20 mouse cellular contexts compared by ENCODE assay signal in genomic region chr5:147274174-147275141, GRCm38 (mm10). TPM values are rescaled to one million over a fixed set of nuclear protein-coding genes. Genes with fewer than 3 reads are reported as not detected.
DNase-seq lines count a peak whose midpoint lies in the region; ATAC-seq lines count a peak whose summit lies in the region.
"Had no signal": no experiment of that assay in that cellular context is flagged by ENCODE, and none has a peak within 500 bp of the region (broad histone marks: within the 10 kb centered on the region; RNA-seq: fewer than 3 reads in every experiment).

No protein-coding gene starts in this region.

- H3K27ac ChIP-seq in forebrain, embryonic 10.5 days: no peak overlapping the region
- no peak overlapping the region for H3K27ac ChIP-seq in forebrain, embryonic 14.5 days (ENCODE audit: low read depth, low read length)
- no peak overlapping the region for H3K27ac ChIP-seq in midbrain, embryonic 11.5 days (ENCODE audit: low read depth, low read length)
- no peak overlapping the region for H3K27ac ChIP-seq in midbrain, embryonic 14.5 days (replicated peaks; ENCODE audit: low read depth, low read length)
- no peak overlapping the region for H3K27ac ChIP-seq in limb, embryonic 11.5 days (replicated peaks; ENCODE audit: low read depth, low read length)
- H3K27ac ChIP-seq in stomach, embryonic 16.5 days (ENCODE audit: low read length): no peak overlapping the region
- H3K27ac ChIP-seq: embryonic facial prominence, embryonic 12.5 days; forebrain, embryonic 13.5 days; hindbrain, embryonic 15.5 days; kidney, embryonic 15.5 days; limb, embryonic 15.5 days; lung, embryonic 15.5 days had no signal

- no peaks in the 10 kb centered on the region for H3K36me3 ChIP-seq in forebrain, embryonic 10.5 days (replicated peaks)
- H3K36me3 ChIP-seq in forebrain, embryonic 14.5 days (ENCODE audit: control insufficient read depth, insufficient read depth, low read length): no peaks in the 10 kb centered on the region
- H3K36me3 ChIP-seq in midbrain, embryonic 11.5 days (ENCODE audit: control insufficient read depth, insufficient read depth, low read length): no peaks in the 10 kb centered on the region
- H3K36me3 ChIP-seq in midbrain, embryonic 14.5 days (ENCODE audit: control insufficient read depth, insufficient read depth, low read length): no peaks in the 10 kb centered on the region
- H3K36me3 ChIP-seq in limb, embryonic 11.5 days (ENCODE audit: control insufficient read depth, insufficient read depth, low read length): no peaks in the 10 kb centered on the region
- no peaks in the 10 kb centered on the region for H3K36me3 ChIP-seq in stomach, embryonic 16.5 days (ENCODE audit: control insufficient read depth, insufficient read depth, low read length)
- H3K36me3 ChIP-seq: embryonic facial prominence, embryonic 12.5 days; G1E; hindbrain, embryonic 15.5 days; kidney, embryonic 15.5 days; limb, embryonic 15.5 days; lung, embryonic 15.5 days had no signal

- no peak overlapping the region for H3K4me2 ChIP-seq in forebrain, embryonic 14.5 days (ENCODE audit: low read length)
- no peak overlapping the region for H3K4me2 ChIP-seq in midbrain, embryonic 11.5 days
- no peak overlapping the region for H3K4me2 ChIP-seq in midbrain, embryonic 14.5 days (ENCODE audit: low read length)
- H3K4me2 ChIP-seq in limb, embryonic 11.5 days (ENCODE audit: low read depth, severe bottlenecking): no peak overlapping the region
- peak overlapping the region; percentile 31 for H3K4me2 ChIP-seq in stomach, embryonic 16.5 days (ENCODE audit: low read depth, low read length)
- H3K4me2 ChIP-seq: embryonic facial prominence, embryonic 12.5 days; forebrain, embryonic 13.5 days; heart, embryonic 11.5 days; hindbrain, embryonic 15.5 days; kidney, embryonic 15.5 days; limb, embryonic 15.5 days; lung, embryonic 15.5 days had no signal

- H3K4me1 ChIP-seq in forebrain, embryonic 10.5 days: peaks cover 12% of the 10 kb centered on the region
- no peaks in the 10 kb centered on the region for H3K4me1 ChIP-seq in forebrain, embryonic 14.5 days (ENCODE audit: control insufficient read depth, insufficient read depth, low read length)
- no peaks in the 10 kb centered on the region for H3K4me1 ChIP-seq in midbrain, embryonic 11.5 days (ENCODE audit: control insufficient read depth, insufficient read depth, low read length)
- H3K4me1 ChIP-seq in midbrain, embryonic 14.5 days (ENCODE audit: control insufficient read depth, insufficient read depth, low read length): no peaks in the 10 kb centered on the region
- peaks cover 2% of the 10 kb centered on the region; the same call in 1 of the 2 replicates for H3K4me1 ChIP-seq in limb, embryonic 11.5 days (ENCODE audit: control insufficient read depth, insufficient read depth, low read length)
- H3K4me1 ChIP-seq in stomach, embryonic 16.5 days (ENCODE audit: control insufficient read depth, insufficient read depth, low read length): 0 out of 2 replicates have a peak, but pooled peaks cover 3% of the 10 kb centered on the region
- H3K4me1 ChIP-seq: embryonic facial prominence, embryonic 12.5 days; forebrain, embryonic 13.5 days; hindbrain, embryonic 15.5 days had no signal

- no peak overlapping the region for H3K9ac ChIP-seq in forebrain, embryonic 14.5 days (ENCODE audit: low read length)
- no peak overlapping the region for H3K9ac ChIP-seq in midbrain, embryonic 11.5 days (ENCODE audit: low read length)
- no peak overlapping the region for H3K9ac ChIP-seq in midbrain, embryonic 14.5 days (replicated peaks; ENCODE audit: low read length)
- H3K9ac ChIP-seq in limb, embryonic 11.5 days (ENCODE audit: low read length): no peak overlapping the region
- H3K9ac ChIP-seq in stomach, embryonic 16.5 days (ENCODE audit: low read length): peak overlapping the region; percentile 9; the same call in 1 of the 2 replicates
- H3K9ac ChIP-seq: embryonic facial prominence, embryonic 12.5 days; forebrain, embryonic 13.5 days; hindbrain, embryonic 15.5 days; kidney, embryonic 15.5 days; limb, embryonic 15.5 days; lung, embryonic 15.5 days had no signal

- H3K4me3 ChIP-seq in forebrain, embryonic 10.5 days: no peak overlapping the region
- H3K4me3 ChIP-seq in forebrain, embryonic 14.5 days (ENCODE audit: low read depth, low read length): no peak overlapping the region
- H3K4me3 ChIP-seq in midbrain, embryonic 11.5 days (ENCODE audit: low read depth, low read length): no peak overlapping the region
- H3K4me3 ChIP-seq in midbrain, embryonic 14.5 days (replicated peaks; ENCODE audit: low read depth, low read length): no peak overlapping the region
- no peak overlapping the region for H3K4me3 ChIP-seq in limb, embryonic 11.5 days (ENCODE audit: low read depth, low read length)
- peak overlapping the region; percentile 18 for H3K4me3 ChIP-seq in stomach, embryonic 16.5 days (replicated peaks; ENCODE audit: low read length)
- H3K4me3 ChIP-seq: embryonic facial prominence, embryonic 12.5 days; forebrain, embryonic 13.5 days; hindbrain, embryonic 15.5 days; kidney, embryonic 15.5 days; limb, embryonic 15.5 days; lung, embryonic 15.5 days had no signal

- no peak for ATAC-seq in forebrain, embryonic 14.5 days
- 0 out of 2 replicates have a peak, but pooled peaks have one; percentile 11 for ATAC-seq in midbrain, embryonic 11.5 days (ENCODE audit: low FRiP score)
- ATAC-seq in midbrain, embryonic 14.5 days (ENCODE audit: low FRiP score, low TSS enrichment): no peak
- no peak for ATAC-seq in limb, embryonic 11.5 days (ENCODE audit: insufficient number of reproducible peaks, low FRiP score, low TSS enrichment, low read depth)
- no peak for ATAC-seq in stomach, embryonic 16.5 days (ENCODE audit: insufficient read depth, low FRiP score)
- ATAC-seq: activated CD4-positive, CD25-positive, alpha-beta regulatory T cell, adult 4 months; forebrain, embryonic 13.5 days; midbrain, embryonic 16.5 days had no signal

- no peaks in the 10 kb centered on the region for H3K9me3 ChIP-seq in forebrain, embryonic 10.5 days
- no peaks in the 10 kb centered on the region for H3K9me3 ChIP-seq in forebrain, embryonic 14.5 days (replicated peaks; ENCODE audit: control insufficient read depth, low read length)
- peaks cover 2% of the 10 kb centered on the region; the same call in 1 of the 2 replicates for H3K9me3 ChIP-seq in midbrain, embryonic 11.5 days (ENCODE audit: control insufficient read depth, low read length)
- no peaks in the 10 kb centered on the region for H3K9me3 ChIP-seq in midbrain, embryonic 14.5 days (ENCODE audit: control insufficient read depth, low read length)
- no peaks in the 10 kb centered on the region for H3K9me3 ChIP-seq in limb, embryonic 11.5 days (ENCODE audit: control insufficient read depth, low read length)
- H3K9me3 ChIP-seq in stomach, embryonic 16.5 days (replicated peaks; ENCODE audit: control insufficient read depth, low read length): no peaks in the 10 kb centered on the region
- H3K9me3 ChIP-seq: embryonic facial prominence, embryonic 12.5 days; forebrain, embryonic 13.5 days; G1E; kidney, embryonic 15.5 days; limb, embryonic 15.5 days; lung, embryonic 15.5 days had no signal

- peaks cover 100% of the 10 kb centered on the region for H3K27me3 ChIP-seq in forebrain, embryonic 10.5 days (ENCODE audit: poor library complexity, severe bottlenecking)
- H3K27me3 ChIP-seq in forebrain, embryonic 14.5 days (replicated peaks; ENCODE audit: control insufficient read depth, insufficient read depth, low read length): peaks cover 95% of the 10 kb centered on the region
- H3K27me3 ChIP-seq in midbrain, embryonic 11.5 days (ENCODE audit: control insufficient read depth, insufficient read depth, low read length): peaks cover 97% of the 10 kb centered on the region
- H3K27me3 ChIP-seq in midbrain, embryonic 14.5 days (ENCODE audit: control insufficient read depth, insufficient read depth, low read length): peaks cover 98% of the 10 kb centered on the region
- H3K27me3 ChIP-seq in limb, embryonic 11.5 days (ENCODE audit: control insufficient read depth, insufficient read depth, low read length): peaks cover 89% of the 10 kb centered on the region
- H3K27me3 ChIP-seq in stomach, embryonic 16.5 days (ENCODE audit: control insufficient read depth, insufficient read depth, low read length): peaks cover 88% of the 10 kb centered on the region

- peak; percentile 60 for DNase-seq in forebrain, embryonic 10.5 days (ENCODE audit: extremely low spot score, low spot score)
- DNase-seq in forebrain, embryonic 14.5 days (ENCODE audit: low spot score): no peak
- DNase-seq in midbrain, embryonic 11.5 days (ENCODE audit: low spot score, missing footprints): peak; percentile 95
- DNase-seq in midbrain, embryonic 14.5 days: no peak
- DNase-seq in limb, embryonic 11.5 days (ENCODE audit: low spot score): peak; percentile 71
- DNase-seq in left cerebral cortex, adult 9 months (ENCODE audit: low spot score in 2 of 2): no peak
- no peak for DNase-seq in urinary bladder, adult 18-20 months (ENCODE audit: low spot score in 2 of 2)
- DNase-seq: cerebellum, adult 18-20 months; layer of hippocampus, adult 9-11 months had no signal

- WGBS in forebrain, embryonic 10.5 days: 2% methylated on average over 48 of the region's 48 CpGs
- 2% methylated on average over 48 of the region's 48 CpGs for WGBS in forebrain, embryonic 14.5 days
- under 1% methylated on average over 48 of the region's 48 CpGs for WGBS in midbrain, embryonic 11.5 days
- WGBS in midbrain, embryonic 14.5 days: 1% methylated on average over 48 of the region's 48 CpGs
- 1% methylated on average over 48 of the region's 48 CpGs for WGBS in limb, embryonic 11.5 days
- 2% methylated on average over 48 of the region's 48 CpGs for WGBS in stomach, embryonic 16.5 days

RNA-seq across cellular contexts. Expression of gene Pdx1, which starts 4.7 kb away (rescaled TPM):
- not detected in 2 replicates for polyA plus RNA-seq in forebrain, embryonic 10.5 days (2016; fragmentation: Nextera tagmentation; extraction: Ambion mirVana)
- not detected in 2 replicates for polyA plus RNA-seq in forebrain, embryonic 14.5 days (2014; fragmentation: Nextera tagmentation; extraction: Ambion mirVana)
- not detected in 2 replicates for polyA plus RNA-seq in midbrain, embryonic 11.5 days (2014; fragmentation: Nextera tagmentation; extraction: Ambion mirVana)
- polyA plus RNA-seq in midbrain, embryonic 14.5 days (2014; fragmentation: Nextera tagmentation; extraction: Ambion mirVana): not detected in 2 replicates
- not detected in 2 replicates for polyA plus RNA-seq in limb, embryonic 11.5 days (2014; fragmentation: Nextera tagmentation; extraction: Ambion mirVana)
- polyA plus RNA-seq in stomach, embryonic 16.5 days (2015; fragmentation: Nextera tagmentation; extraction: Ambion mirVana): 7.5 and 8.1 TPM in 2 replicates
- polyA plus RNA-seq: activated CD4-positive, CD25-positive, alpha-beta regulatory T cell, adult 4 months; embryonic facial prominence, embryonic 12.5 days; forebrain, embryonic 13.5 days; G1E; heart, embryonic 11.5 days; hindbrain, embryonic 15.5 days; kidney, embryonic 15.5 days; limb, embryonic 15.5 days; lung, embryonic 15.5 days; midbrain, embryonic 16.5 days had no signal

RNA-seq across cellular contexts. Expression of gene Cdx2, which starts 32.6 kb away (rescaled TPM):
- polyA plus RNA-seq in forebrain, embryonic 10.5 days (2016; fragmentation: Nextera tagmentation; extraction: Ambion mirVana): not detected in 2 replicates
- polyA plus RNA-seq in forebrain, embryonic 14.5 days (2014; fragmentation: Nextera tagmentation; extraction: Ambion mirVana): not detected in 2 replicates
- not detected in 2 replicates for polyA plus RNA-seq in midbrain, embryonic 11.5 days (2014; fragmentation: Nextera tagmentation; extraction: Ambion mirVana)
- not detected in 2 replicates for polyA plus RNA-seq in midbrain, embryonic 14.5 days (2014; fragmentation: Nextera tagmentation; extraction: Ambion mirVana)
- polyA plus RNA-seq in limb, embryonic 11.5 days (2014; fragmentation: Nextera tagmentation; extraction: Ambion mirVana): not detected in 2 replicates
- polyA plus RNA-seq in stomach, embryonic 16.5 days (2015; fragmentation: Nextera tagmentation; extraction: Ambion mirVana): 2.5 and 3.4 TPM in 2 replicates
- polyA plus RNA-seq: activated CD4-positive, CD25-positive, alpha-beta regulatory T cell, adult 4 months; embryonic facial prominence, embryonic 12.5 days; forebrain, embryonic 13.5 days; G1E; heart, embryonic 11.5 days; hindbrain, embryonic 15.5 days; kidney, embryonic 15.5 days; limb, embryonic 15.5 days; lung, embryonic 15.5 days; midbrain, embryonic 16.5 days had no signal

RNA-seq across cellular contexts. Expression of gene Urad, which starts 47.8 kb away (rescaled TPM):
- not detected in 2 replicates for polyA plus RNA-seq in forebrain, embryonic 10.5 days (2016; fragmentation: Nextera tagmentation; extraction: Ambion mirVana)
- not detected in 2 replicates for polyA plus RNA-seq in forebrain, embryonic 14.5 days (2014; fragmentation: Nextera tagmentation; extraction: Ambion mirVana)
- polyA plus RNA-seq in midbrain, embryonic 11.5 days (2014; fragmentation: Nextera tagmentation; extraction: Ambion mirVana): not detected in 2 replicates
- not detected in 2 replicates for polyA plus RNA-seq in midbrain, embryonic 14.5 days (2014; fragmentation: Nextera tagmentation; extraction: Ambion mirVana)
- polyA plus RNA-seq in limb, embryonic 11.5 days (2014; fragmentation: Nextera tagmentation; extraction: Ambion mirVana): not detected in 2 replicates
- 0.31 TPM in 1 of 2 replicates, not detected in the other for polyA plus RNA-seq in stomach, embryonic 16.5 days (2015; fragmentation: Nextera tagmentation; extraction: Ambion mirVana)
- polyA plus RNA-seq: activated CD4-positive, CD25-positive, alpha-beta regulatory T cell, adult 4 months; embryonic facial prominence, embryonic 12.5 days; forebrain, embryonic 13.5 days; G1E; heart, embryonic 11.5 days; hindbrain, embryonic 15.5 days; kidney, embryonic 15.5 days; limb, embryonic 15.5 days; lung, embryonic 15.5 days; midbrain, embryonic 16.5 days had no signal

Comparison
In these comparisons a context has a peak if more than half of its experiments do, and no peak if none do; other contexts are left out.
1. DNase-seq: peak in forebrain, embryonic 10.5 days (single experiment), midbrain, embryonic 11.5 days (single experiment) and limb, embryonic 11.5 days (single experiment); none in forebrain, embryonic 14.5 days (single experiment), midbrain, embryonic 14.5 days (single experiment), left cerebral cortex, adult 9 months (0 of 2) and urinary bladder, adult 18-20 months (0 of 2).